Mouse (Mus musculus) MN1 (cell line): ENCODE measurements around the gene Hcn4.
A peak's percentile ranks its signal among the peaks of the same experiment; 100 is the strongest.

ENCODE experiments used
- DNase-seq: peaks from one replicate; pipeline ENCODE4 v3.0.0-alpha.2; 2016; ENCODE audit warnings: low spot score

Gene Hcn4

DNA sequence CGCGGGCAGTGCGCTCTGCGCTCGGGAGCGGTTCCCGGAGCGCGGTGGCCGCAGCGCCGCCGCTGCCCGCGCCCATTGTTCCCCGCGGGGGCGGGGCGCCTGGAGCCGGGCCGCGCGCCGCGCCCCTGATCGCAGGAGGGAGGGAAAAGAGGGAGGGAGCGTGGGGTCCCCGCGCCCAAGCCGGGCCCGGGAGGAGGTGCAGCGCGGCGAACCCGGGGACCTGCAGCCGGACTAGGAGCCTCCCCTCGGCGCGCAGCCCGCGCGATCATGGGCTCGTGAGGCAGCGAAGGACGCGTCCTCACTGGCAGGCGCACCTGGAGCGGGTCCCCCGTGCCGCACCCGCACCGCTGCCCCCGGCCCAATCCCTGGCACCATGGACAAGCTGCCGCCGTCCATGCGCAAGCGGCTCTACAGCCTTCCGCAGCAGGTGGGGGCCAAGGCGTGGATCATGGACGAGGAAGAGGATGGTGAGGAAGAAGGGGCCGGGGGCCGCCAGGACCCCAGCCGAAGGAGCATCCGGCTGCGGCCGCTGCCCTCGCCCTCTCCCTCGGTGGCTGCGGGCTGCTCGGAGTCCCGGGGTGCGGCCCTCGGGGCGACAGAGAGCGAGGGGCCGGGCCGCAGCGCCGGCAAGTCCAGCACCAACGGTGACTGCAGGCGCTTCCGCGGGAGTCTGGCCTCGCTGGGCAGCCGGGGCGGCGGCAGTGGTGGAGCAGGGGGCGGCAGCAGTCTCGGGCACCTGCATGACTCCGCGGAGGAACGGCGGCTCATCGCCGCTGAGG is at the start of gene Hcn4:
Gene Hcn4 (plus strand): TSS at position 274 of the 779 bp plus-strand sequence.
- DNase-seq, result peak; percentile 52

DNA sequence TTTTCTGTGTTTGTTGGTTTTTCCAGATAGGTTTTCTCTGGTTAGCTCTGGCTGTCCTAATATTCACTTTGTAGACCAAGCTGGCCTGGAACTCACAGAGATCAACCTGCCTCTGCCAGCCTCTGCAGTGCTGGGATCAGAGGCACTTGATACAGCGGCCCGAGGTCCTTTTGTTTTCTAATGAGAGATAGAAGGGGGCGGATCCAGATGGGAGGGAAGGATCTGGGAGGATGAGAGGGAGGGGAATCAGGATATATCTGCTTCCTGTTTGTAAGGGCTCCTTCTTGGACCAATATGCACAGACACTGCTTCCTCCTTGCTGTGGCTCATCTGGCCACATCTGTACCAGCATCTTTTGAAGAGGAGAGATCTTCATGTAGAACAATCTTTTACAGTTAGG is 48.5 kb upstream of the Hcn4 start:
- DNase-seq, result no peak

DNA sequence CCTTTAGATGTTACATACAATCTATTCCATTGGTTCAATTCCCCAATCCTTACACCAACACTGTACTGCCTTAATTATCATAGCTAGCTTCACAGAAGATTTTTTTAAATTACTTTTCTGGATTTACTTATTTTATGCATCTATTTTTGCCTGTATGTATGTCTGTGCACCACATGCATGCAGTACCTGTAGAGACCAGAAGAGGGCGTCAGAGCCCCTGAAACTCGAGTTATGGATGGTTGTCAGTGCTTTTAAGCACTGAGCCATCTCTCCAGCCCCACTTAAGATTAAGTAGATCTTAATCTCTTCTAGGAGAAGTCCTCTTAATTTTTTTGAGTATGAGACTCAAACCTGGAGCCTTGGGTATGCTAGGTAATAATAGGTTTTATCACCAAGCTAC is 47.8 kb upstream of the Hcn4 start:
- DNase-seq, result no peak

DNA sequence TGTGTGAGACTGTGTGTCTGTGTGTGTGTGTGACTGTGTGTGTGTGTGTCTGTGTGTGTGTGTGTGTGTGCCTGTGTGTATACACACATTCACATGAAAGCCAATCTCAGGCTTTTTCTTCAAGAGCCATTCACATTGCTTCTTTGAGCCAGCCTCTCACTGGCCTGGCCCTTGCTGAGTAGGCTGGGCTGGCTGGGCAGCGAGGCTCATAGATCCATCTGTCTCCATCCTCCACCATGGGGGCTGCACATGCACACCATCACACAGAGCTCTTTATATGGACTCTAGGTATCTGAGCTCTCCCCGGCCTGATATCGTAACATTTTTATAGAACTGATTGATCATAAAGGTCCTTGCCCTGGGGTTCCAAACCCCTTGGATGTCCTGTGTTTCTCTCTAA is 33.7 kb upstream of the Hcn4 start:
- DNase-seq, result no peak

DNA sequence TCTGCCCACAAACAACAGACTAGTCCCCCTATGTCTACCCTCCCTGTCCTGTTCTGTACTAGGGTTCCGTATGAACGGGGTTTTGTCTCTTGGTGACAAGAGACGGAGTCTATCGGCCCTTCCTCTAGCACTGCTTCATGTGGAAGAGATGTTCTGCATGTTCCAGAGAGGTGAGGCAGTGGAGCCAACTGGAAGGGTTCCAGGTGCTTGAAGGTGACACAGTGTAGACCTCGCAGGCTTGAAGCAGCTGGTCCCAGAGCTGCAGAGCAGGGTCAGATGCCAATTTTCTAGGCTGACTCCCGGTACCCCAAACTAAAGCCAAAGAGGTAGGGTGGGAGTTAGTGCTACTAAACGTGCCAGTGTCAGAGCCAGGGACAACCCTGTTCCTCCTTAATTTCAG is 25.1 kb upstream of the Hcn4 start:
- DNase-seq, result no peak

DNA sequence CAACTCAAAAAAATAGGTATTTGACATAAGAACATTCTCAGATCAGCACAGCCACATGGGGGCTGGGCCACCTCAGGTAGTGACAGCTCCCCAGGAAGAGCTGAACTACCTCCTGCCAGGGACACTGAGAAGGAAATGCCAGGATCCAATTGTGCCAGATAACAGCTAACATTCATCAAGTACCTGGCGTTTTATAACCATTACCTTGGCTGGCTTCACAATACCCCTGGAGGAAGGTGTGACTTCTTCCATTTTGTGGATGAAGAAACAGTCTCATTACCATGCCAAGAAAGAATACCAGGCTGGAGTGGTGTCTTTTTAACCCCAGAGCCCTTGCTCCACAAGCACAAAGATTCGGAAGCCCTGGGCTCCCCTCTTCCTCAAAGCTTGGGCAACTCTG is 21.8 kb upstream of the Hcn4 start:
- no peak for DNase-seq

DNA sequence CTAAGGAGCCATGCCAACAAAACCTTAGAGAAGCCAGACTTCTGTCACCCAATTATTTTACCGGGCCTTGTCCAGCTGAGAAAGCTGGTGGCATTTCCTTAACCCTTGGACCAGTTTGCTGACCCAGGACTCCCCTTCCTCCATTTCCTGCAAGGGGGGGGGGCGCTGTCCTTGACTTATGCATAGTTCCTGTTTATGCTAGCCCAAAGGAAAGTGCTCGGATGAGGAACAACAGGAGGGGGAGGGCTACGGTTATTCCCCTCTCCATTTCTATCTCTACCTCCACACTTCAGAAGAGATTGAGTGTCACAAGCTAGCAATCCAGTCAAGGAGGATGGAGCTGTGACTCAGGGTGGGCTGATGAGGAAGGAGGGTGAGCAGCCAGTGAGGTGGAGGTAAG is 20.9 kb upstream of the Hcn4 start:
- DNase-seq, result no peak

DNA sequence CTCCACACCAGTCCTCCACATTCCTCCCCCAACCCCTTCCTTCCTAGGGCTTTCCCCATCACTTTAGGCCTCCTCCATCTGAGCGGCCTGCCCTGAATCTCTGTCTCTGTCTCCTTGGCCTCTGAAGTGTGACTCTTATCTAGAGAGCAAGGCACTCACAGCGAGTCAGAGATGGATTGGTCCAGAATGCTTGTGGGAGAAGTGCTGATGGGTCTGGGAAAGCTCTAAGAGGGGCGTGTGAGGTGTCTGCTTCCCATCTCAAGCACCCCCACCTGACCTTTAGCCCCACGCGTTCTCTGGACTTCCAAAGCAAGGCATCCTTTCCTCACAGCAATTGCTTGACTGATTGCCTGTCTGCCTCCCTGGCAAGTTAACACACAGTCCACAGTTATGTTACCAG is 20.4 kb upstream of the Hcn4 start:
- no peak for DNase-seq

DNA sequence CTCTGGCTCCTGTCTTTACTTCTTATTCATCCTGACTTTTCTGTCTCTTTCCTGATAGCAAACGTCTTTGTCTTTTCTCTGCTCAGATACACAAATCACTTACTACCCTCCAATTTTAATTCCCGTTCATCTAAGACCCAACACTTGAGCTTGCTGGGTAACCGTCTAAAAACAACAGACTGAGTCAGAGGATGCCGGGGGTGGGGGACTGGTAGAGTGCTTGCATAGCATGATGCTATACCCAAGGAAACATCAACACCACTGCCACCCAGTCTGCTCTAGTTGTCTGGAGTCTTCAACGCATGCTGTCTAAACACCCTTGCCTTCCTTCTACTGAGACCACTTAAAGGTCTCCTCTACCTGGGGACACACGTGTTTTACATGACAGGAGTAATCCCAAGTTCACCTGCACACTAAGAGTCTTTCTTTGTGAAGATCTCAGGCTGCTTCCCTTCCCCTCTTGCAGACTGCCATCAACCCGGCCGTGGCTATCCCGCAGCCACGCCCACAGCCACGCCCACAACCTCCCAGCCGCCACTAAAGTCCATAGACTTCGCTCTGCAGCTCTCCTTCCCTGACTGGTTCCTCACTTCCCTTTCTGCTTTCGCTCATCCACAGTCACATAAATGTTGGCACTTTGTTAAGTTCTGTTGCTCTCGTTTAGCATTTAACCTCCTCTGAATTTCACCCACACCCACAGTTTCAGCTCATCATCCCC is 17.5 kb upstream of the Hcn4 start:
- no peak for DNase-seq

DNA sequence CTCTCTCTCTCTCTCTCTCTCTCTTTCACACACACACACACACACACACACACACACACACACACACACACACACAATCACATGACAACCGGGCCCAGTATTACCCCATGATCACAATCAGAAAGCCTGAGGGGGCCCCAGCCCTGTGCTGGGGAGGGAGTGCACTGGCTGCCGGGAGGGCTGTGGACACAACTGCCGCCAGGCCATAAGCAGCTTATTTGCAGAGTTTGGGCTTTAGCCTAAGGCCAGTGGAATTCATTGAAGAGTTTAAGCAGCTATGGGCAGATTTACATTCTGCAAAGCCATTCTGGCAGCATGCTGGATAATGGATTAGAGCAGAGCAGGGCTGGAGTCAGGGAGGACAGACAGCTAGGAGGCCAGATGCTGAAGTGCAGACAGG is 12.0 kb upstream of the Hcn4 start:
- no peak for DNase-seq

DNA sequence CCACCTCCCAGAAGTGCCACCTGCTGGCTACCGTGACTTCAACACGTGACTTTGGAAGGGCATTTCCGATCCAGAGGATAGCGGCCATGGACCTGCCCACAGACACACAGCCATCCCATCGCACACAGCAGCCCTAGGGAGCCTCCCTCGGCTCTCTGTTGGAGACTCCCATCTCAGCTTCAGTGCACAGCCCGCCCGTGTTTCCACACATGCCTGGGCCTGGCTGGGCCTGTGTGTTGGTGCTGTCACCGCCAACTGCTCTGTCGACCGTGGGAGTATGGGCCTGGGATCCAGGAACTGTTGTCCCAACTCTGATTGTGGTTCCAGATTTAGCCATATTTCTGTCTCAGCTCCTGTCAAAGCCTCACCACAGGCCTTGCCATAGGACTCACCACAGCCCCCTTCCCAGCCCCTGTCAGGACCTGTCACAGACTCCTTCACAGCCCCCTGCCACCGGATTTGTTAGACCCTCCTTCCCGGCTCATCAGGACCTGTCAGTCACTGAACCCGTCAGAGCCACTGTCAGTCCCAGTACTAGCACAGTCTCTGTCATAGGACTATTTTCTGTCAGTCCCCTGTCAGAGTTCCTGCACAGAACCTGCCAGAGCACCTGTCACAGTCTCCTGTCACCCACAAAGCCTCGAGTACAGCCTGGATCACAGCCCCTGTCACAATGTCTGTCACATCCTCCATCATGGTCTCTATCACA is 7.5 kb upstream of the Hcn4 start:
- no peak for DNase-seq

DNA sequence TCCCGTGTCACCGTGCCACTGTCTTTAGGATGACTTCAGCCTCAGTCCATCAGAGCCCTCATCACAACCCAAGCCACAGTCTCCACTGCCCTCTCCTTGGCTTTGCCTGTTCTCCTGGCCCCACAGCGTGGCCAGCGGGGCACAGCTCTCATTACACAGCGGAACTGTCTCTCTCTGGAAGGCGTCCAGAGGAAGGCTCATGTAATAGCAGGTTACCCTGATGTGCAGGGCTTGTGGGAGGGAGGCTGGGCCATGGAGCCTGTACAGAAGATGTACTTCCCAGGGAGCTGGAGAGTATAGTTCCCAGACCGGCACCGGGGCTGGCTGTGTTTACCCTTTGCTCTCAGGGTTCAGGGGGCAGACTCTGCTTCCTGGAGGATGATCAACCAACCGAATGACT is 6.8 kb upstream of the Hcn4 start:
- peak; percentile 81 for DNase-seq

DNA sequence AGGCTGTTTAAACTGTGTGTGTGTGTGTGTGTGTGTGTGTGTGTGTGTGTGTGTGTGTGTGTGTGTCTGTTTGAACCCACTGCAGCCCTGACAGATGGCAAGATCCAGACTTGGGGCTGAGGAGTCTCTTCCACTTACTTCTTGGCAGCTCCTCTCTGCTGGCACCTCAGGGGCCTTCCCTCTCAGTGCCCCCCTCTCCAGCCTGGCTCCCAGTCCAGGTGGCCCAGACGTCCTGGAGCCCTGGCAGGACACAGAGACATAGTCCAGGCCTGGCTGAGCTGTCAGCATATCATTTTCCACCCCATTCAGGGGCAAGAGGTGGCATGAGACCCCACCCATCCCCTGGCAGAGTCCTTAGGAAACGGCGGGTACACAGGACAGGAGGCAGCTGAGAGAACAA is 5.5 kb upstream of the Hcn4 start:
- DNase-seq, result peak; percentile 71

DNA sequence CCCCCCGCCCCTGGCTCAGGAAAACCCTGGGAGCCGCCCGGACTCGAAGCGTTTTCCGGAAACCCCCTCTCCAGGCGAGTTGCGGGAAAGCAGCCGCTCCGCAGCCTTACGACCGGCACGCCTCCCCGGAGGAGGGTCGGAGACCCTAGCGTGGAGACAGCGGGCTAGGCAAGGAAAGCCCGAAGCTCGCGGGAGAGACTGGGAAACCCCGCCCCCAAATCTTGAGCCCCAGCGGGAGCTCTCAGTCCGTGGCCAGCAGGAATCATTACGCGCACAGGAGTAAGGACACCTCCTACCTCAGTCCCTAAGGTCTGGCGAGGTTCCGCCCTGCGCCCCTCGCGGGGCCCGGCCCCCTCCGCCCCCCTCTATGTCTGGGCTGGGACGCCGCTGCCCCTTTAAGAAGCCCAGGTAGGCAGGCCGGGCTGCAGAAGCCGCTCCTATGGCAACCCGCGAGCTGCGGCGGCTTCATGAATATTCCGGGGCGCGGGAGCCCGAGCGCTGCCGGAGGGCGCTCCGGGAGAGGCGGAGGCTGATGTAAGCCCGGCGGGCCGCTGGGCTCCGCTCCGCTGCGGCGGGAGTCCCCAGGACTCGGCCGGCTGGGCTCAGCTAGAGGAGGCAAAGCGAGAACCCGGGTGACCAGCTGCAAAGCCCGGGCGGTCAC is 651 bp upstream of the Hcn4 start:
- peak; percentile 95 for DNase-seq

DNA sequence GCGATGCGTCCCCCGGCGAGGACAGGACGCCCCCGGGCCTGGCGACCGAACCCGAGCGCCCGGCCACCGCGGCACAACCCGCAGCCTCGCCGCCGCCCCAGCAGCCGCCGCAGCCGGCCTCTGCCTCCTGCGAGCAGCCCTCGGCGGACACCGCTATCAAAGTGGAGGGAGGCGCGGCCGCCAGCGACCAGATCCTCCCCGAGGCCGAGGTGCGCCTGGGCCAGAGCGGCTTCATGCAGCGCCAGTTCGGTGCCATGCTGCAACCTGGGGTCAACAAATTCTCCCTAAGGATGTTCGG is 655 bp downstream of the Hcn4 start:
- peak; percentile 30 for DNase-seq

DNA sequence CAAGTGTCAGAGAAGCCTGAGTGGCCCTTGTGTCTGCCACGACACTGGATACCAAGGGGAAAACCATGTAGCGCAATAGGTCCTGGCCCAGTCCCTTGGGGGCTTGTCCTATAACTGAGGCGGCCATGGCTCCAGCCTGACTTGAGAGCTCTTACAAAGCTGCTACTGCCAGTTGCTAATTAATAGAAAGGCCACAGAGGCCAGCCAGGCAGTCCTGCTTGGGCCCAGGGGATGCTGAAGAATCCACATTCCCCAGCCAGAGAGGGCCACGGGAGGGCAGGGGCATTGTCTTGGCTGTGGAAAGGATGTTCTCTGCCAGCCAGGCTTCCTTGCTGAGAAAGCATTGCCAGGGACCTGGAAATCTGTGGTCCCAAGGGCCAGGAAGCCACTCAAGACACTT is 6.4 kb downstream of the Hcn4 start:
- no peak for DNase-seq

DNA sequence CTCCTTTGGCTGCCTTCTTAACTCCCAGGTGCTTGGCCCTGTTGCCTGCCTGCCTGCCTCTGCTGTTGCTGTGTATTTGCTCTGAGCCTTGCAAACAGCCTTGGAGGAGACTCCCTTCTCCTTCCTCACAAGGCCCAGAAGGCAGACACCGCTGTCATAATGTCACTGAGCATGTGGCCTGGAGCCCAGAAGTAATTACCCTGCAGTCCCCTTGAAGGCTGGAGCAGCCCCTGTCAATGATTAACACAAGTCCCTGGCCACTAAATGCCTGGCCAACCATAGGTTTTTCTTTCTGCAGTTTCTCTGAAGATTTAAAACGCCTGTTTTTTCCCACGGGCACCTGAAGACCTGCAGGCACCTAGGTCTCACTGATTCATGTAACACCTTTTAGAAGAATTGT is 9.7 kb downstream of the Hcn4 start:
- no peak for DNase-seq

DNA sequence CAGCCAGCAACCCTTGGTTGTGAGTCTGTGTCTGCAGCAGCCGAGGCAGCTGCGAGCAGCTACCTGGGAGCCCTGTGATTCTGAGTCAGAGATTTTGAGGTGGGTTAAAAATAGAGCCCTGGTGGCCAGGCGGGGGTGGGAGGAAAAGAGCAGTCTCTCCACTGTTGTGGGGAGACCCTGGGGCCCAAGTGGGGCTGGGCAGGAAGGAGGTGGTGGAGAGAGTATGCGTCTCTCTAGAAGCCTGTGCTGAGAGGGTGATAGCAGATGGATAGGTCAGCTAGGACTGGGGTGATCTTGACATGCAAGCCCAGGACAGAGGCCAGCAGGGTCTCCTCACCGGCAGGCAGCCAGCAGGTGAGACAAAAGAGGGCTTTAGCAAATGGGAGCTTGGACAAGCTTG is 14.0 kb downstream of the Hcn4 start:
- no peak for DNase-seq

DNA sequence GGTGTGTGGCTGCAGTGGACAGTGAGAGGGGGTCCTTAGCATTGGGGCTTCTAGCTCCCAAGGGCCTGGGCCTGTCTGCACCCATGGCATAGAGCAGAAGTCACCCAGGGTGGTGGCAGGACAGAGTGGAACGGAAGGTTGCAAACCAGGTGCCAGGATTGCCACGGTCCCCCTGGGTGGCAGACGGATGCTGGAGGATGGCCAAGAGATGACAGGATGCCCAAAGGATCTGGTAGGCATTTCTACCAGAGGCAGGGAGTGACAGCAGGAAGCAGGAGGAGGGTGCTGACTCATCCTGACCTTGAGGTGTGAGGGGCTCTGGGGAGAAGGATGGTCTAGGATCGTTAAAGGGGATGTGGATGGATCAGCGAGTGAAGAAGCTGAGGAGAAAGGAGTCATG is 15.3 kb downstream of the Hcn4 start:
- peak; percentile 63 for DNase-seq

DNA sequence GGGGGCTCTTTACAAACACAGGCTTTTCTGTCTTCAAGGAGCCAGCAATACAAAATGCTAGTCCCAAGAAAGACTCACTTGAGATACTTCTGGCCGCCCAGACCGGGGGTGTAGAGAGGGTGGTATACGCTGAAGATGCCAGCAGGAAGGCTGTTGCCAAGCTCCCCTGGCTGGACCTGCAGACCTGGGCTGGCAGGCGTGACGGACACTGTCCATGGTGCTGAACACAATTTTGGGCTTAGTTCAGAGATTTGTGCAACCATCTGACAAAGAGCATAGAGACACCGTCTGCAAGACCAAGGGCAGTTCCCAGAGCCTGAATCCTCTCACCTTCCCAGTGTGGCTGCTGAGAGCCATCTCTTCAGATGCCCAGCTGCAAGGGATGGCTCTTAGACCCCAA is 18.4 kb downstream of the Hcn4 start:
- DNase-seq, result no peak

DNA sequence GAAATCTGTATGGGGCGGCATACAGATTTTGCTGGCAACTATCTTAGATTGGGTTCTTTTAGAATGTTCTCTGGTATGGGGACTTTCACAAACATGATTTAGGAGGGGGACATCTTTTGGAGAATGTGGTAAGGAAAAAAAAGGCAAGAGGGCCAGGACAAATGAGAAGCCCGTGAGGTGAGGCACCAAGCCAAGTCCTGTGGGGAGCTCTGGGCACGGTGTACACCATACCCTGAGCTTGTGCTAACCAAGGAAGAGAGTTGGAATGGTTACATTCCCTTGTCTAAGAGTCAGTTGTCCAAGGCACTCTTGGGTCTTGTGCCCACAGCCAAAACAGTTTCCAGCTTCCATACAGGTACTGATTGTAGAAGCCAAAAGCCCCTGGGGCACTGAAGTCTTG is 21.4 kb downstream of the Hcn4 start:
- no peak for DNase-seq

DNA sequence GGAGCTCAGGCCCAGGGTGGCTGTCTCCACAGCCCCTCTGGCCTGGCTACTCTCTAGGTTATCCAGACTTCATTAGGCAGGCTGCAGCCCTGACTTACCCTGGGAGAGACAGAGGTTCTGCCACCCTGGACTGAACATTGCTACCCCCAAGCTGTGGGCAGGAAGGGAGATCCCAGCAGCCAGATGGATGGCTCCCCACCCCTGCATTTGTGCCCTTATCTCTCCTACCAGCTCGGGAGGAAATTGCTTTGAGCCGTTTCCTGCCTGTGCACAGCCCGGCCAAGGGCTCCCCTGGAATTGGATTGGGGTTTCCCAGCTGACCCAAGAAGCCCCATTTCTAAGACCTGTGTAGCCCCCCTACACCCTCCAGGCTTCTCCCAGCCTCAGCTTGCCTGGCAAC is 23.8 kb downstream of the Hcn4 start:
- DNase-seq, result no peak

DNA sequence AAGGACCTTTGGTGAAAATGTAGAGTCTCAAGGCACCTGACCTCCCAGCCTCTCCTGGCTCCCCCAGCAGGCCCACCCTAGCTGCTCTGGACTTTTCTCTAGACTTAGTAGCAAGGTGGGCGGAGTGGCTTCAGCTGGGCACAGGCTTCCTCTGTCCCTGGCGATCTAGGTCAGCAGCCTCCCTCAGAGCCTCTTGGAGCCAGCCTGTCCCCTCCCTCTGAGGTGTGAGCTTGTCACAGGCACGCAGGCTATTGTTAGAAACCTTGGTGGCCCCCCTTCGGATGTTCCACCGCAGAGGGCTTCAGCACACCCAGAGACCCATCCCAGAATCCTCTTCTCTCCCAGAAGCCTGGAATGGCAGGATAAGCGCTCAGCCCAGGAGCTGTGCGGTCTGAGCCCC is 24.5 kb downstream of the Hcn4 start:
- no peak for DNase-seq
